Mouse (Mus musculus): ENCODE results near the gene Prg3.

Gene Prg3

DNA sequence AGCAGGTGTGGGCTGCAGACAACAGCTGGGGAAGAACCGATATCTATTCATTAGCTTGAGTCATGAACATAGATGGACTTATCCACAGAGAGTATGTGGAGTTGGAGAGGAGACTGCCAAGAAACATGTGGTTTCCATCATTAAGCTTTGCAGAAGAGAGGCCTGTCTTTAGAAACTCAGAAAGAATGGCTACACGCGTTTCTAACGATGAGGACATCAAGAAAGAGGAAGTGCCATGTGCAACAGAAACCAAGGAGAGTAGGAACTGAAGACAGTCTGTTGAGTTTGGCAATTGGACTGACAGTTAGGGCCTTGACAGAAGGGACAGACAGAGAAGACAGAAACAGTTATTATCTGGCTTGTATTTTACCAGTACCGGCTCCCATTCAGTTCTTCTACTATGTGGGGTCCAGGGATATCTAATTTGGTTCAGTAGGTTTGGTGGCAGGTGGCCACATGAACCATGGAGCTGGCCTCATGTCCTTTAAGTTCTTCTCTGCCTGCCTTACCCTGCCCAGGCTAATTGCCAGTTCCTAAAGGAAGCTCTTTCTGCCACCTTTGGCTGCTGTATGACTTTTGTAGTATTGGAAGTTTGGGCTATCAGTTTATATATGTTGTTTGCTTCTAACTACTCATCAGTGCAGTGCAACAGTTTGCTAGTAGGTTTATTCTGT, 20.6 kb upstream of the Prg3 start:
- in situ Hi-C loops (cut with MboI; ENCODE audit: unreplicated experiment in 2 of 2), result no loop called here

- in situ Hi-C loops (cut with MboI; ENCODE audit: unreplicated experiment in 2 of 2), result no loop called here
Measured at GRCm38 (mm10) chr2:84975580-84975979, 12.4 kb upstream of the Prg3 start.

- in situ Hi-C loops (cut with MboI; ENCODE audit: unreplicated experiment in 2 of 2), result no loop called here
Measured at GRCm38 (mm10) chr2:84980188-84980587, 7.8 kb upstream of the Prg3 start, which contains the start of gene Prg2. Prg2 (plus strand) TSS chr2:84980461.

DNA sequence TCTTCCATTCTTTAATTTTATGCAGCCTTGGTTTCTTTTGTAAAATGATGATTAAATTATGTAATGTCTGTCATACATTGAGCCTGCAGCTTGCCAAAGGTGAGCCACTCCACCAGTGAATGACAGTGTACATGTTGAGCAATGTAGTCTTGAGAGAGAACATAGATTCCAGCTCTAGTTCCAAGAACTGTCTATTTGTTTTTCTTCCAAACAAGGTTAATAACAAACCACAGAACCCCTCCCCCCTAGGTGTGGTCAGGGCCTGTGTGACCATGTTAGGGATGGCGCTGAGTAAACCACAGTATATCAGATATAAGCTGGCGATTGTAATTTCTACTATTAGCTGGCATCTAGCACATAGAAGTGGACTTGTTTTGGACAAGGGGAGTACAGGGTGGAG, 8.4 kb downstream of the Prg3 start:
- in situ Hi-C loops (cut with MboI; ENCODE audit: unreplicated experiment in 2 of 2), result no loop called here

GRCm38 (mm10) chr2:84999486-85000181, 11.6 kb downstream of the Prg3 start:
- in situ Hi-C loops (cut with MboI; ENCODE audit: unreplicated experiment in 2 of 2), result loop anchor here in 1 of 2 experiments (10.0 kb wide), 1 partner anchor 105 kb away; no protein-coding TSS in a partner anchor

GRCm38 (mm10) chr2:85001497-85001896, 13.5 kb downstream of the Prg3 start:
- in situ Hi-C loops (cut with MboI; ENCODE audit: unreplicated experiment in 2 of 2), result loop anchor here in 1 of 2 experiments (10.0 kb wide), 1 partner anchor 107 kb away; no protein-coding TSS in a partner anchor

GRCm38 (mm10) chr2:85002575-85002974, 14.6 kb downstream of the Prg3 start:
- in situ Hi-C loops (cut with MboI; ENCODE audit: unreplicated experiment in 2 of 2), result loop anchor here in 1 of 2 experiments (10.0 kb wide), 1 partner anchor 108 kb away; no protein-coding TSS in a partner anchor

DNA sequence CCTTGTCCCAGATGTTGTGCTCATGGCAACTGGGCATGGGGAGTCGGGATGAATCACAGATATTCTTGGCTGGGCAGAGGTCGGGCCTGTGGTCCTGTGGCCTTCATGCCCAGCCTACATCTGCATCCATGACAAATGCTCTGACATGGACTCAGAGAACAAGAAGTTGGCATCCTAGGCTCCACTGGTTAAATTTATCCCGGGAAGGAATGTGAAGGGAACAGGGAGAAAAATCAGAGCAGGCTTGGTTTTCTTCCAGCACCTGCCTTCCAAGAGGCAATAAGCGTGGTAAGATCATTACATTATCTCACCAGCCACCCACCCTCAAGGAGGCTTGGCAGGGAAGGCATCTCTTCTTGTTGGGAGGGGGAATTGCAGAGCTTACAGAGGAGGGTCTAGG, 16.3 kb downstream of the Prg3 start:
- in situ Hi-C loops (cut with MboI; ENCODE audit: unreplicated experiment in 2 of 2), result loop anchor here in 1 of 2 experiments (10.0 kb wide), 1 partner anchor 110 kb away; no protein-coding TSS in a partner anchor

DNA sequence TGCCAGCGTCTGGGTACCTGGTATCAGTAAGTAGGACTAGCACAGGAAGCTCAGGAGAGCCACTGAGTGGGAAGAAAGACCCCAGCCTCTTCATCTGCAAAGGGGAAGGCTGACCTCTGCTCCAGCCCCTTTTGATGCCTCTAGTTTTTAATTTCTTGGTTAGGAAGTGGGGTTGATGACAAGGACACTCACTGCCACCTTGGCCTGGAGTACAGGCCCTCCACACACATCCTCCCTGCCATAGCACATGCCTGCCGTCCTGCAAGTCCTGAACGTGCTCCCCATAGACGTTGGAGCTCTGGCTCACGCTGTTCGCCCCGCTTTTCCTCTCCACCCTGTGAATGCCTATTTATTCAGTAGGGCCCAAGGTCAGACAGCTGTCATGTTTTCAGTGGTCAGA, 18.6 kb downstream of the Prg3 start:
- in situ Hi-C loops (cut with MboI; ENCODE audit: unreplicated experiment in 2 of 2), result loop anchor here (5.0 to 10.0 kb wide), 5 partner anchors 44 to 241 kb away; no protein-coding TSS in a partner anchor

- in situ Hi-C loops (cut with MboI; ENCODE audit: unreplicated experiment in 2 of 2), result loop anchor here (5.0 to 10.0 kb wide), 5 partner anchors 45 to 240 kb away; no protein-coding TSS in a partner anchor
Measured at GRCm38 (mm10) chr2:85007729-85008128, 19.7 kb downstream of the Prg3 start.

GRCm38 (mm10) chr2:85009212-85009611, 21.2 kb downstream of the Prg3 start:
- in situ Hi-C loops (cut with MboI; ENCODE audit: unreplicated experiment in 2 of 2), result loop anchor here (5.0 to 10.0 kb wide), 5 partner anchors 47 to 238 kb away; no protein-coding TSS in a partner anchor

DNA sequence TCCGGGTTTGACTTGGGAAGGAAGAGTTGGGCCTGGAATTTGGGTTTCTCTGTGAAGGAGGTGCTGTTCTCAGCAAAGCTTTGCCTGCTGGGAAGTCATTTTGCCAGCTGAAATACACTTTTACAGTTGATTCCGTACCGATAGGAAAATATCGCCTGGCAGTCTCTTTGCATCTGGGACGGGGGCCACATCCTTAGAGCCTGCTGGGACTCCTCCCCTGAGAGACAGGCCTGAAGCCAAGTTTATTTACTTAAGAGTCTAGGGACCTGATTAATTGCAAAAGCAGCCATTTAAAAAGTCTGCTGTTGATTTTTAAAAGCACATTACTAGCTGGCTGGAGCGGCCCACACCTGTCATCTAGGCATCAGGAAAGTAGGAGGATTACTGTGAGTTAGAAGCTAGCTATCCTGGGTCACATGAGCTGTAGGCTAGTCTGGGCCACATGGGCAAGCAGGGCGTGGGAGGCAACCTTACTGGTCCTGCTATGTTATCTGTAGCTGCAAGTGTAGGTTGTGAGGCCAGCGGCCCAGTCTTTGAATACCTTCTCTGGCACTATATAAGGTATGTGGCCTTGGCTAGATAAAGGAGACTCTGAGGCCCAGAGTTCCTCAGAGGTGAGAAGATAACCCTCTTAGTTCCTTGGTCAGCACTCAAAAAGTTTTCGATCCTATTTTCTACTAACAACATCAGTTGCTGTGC, 24.0 kb downstream of the Prg3 start:
- in situ Hi-C loops (cut with MboI; ENCODE audit: unreplicated experiment in 2 of 2), result loop anchor here (5.0 to 10.0 kb wide), 2 partner anchors 100 to 177 kb away; partner anchors contain the start of gene Slc43a1 (in 1 of the 2)

DNA sequence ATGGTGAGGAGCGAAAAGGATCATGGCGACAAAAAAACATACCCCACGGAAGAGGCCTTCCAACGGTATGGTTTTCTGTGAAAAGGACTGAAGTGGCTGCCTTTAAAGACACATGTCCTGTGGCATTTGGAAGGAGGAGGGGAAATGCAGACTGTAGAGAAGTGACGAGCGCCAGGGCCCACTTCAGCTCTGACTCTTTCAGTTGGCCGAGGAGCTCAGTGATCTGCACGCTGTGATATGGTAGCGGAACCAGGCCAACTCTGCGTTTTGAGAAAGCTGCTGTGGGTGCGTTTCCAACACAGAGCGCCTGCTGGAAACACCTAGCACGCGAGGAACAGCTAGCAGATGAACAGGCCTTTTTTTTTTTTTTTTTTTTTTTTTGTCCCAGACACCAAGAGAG, 24.7 kb downstream of the Prg3 start:
- in situ Hi-C loops (cut with MboI; ENCODE audit: unreplicated experiment in 2 of 2), result loop anchor here (5.0 to 10.0 kb wide), 2 partner anchors 100 to 178 kb away; partner anchors contain the start of gene Slc43a1 (in 1 of the 2)

DNA sequence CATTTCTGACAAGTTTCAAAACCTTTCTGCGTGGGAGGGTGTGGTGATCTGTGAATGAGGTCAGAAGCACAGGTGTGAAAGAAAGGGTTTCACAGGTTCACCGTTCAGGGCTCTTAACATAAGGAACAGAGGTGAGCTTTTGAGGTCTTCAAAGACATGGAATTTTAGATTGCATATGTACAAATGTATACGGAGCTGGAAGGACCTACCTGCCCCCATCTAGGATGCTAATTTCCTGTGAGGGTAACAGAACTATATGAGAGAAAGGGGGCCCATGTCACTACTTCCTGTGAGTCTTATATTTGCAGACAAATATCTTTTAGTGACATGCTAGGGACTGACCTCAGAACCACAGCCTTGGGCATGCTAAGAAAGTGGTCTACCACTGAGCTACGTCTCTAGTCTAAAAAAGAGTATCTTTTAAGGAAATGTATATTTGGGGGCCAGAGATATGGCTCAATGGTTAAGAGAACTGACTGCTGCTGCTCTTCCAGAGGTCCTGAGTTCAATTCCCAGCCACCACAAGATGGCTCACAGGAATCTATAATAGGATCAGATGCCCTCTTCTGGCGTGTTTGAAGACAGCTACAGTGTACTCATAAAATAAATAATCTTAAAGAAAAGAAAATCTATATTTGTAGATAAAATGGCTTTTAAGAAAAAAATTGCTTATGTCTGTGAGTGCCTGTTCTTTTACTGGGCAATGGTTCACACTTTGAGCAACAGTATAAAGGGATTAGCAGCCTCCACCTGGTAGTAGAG, 26.0 kb downstream of the Prg3 start:
- in situ Hi-C loops (cut with MboI; ENCODE audit: unreplicated experiment in 2 of 2), result loop anchor here (5.0 to 10.0 kb wide), 2 partner anchors 102 to 179 kb away; partner anchors contain the start of gene Slc43a1 (in 1 of the 2)

DNA sequence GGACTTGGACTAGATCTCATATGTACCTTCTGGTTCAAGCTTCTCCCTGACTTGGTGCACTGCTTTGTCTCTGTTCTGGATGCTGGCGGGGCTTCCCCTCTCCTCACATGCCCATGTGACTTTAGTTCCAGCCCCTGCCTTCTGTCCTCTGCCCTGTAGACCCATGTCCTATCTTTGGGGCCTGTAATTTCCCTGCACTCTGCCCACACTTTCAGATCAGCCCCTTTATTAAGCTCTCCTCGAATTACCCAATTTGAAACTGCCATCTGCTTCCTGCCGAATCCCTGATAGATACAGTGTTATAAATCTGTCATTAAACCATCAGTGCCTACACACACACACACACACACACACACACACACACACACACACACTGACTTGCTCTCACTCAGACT, 26.6 kb downstream of the Prg3 start:
- in situ Hi-C loops (cut with MboI; ENCODE audit: unreplicated experiment in 2 of 2), result loop anchor here (5.0 to 10.0 kb wide), 2 partner anchors 102 to 180 kb away; partner anchors contain the start of gene Slc43a1 (in 1 of the 2)

- in situ Hi-C loops (cut with MboI; ENCODE audit: unreplicated experiment in 2 of 2), result loop anchor here in 1 of 2 experiments (5.0 kb wide), 1 partner anchor 220 kb away; no protein-coding TSS in a partner anchor
Measured at GRCm38 (mm10) chr2:85022043-85022442, 34.0 kb downstream of the Prg3 start.

GRCm38 (mm10) chr2:85026178-85026577, 38.2 kb downstream of the Prg3 start:
- in situ Hi-C loops (cut with MboI; ENCODE audit: unreplicated experiment in 2 of 2), result loop anchor here (25.0 kb wide), 3 partner anchors 314 to 1289 kb away; partner anchors contain the start of gene Zdhhc5 (in 1 of the 2)

GRCm38 (mm10) chr2:85027281-85027680, 39.3 kb downstream of the Prg3 start:
- in situ Hi-C loops (cut with MboI; ENCODE audit: unreplicated experiment in 2 of 2), result loop anchor here (25.0 kb wide), 3 partner anchors 315 to 1290 kb away; partner anchors contain the start of gene Zdhhc5 (in 1 of the 2)

GRCm38 (mm10) chr2:85029897-85030296, 41.9 kb downstream of the Prg3 start:
- in situ Hi-C loops (cut with MboI; ENCODE audit: unreplicated experiment in 2 of 2), result loop anchor here (10.0 to 25.0 kb wide), 4 partner anchors 305 to 1293 kb away; partner anchors contain the start of genes Clp1 (in 1 of the 2) and Zdhhc5 (in 1 of the 2)

All from v-Abl transformed pro-B cells (cell line).